Mouse (Mus musculus): Measurements from ENCODE around the gene Scn11a.

Gene Scn11a

GRCm38 (mm10) chr9:119795254-119795912 is 29.9 kb downstream of the Scn11a start:
- no peak for DNase-seq (ENCODE audit: low spot score in 2 of 2)

GRCm38 (mm10) chr9:119794470-119794869 is 30.8 kb downstream of the Scn11a start:
- no peak for DNase-seq (ENCODE audit: low spot score in 2 of 2)

GRCm38 (mm10) chr9:119792505-119792904 is 32.8 kb downstream of the Scn11a start:
- DNase-seq (ENCODE audit: low spot score in 2 of 2) = no peak

GRCm38 (mm10) chr9:119780901-119781300 is 44.4 kb downstream of the Scn11a start:
- no peak for DNase-seq (ENCODE audit: low spot score in 2 of 2)

- no peak for DNase-seq (ENCODE audit: low spot score in 2 of 2)
Observed at GRCm38 (mm10) chr9:119776661-119777060, 48.6 kb downstream of the Scn11a start.

- peak in 1 of 2 experiments; percentile 17 for DNase-seq (ENCODE audit: low spot score in 2 of 2)
Observed at GRCm38 (mm10) chr9:119768585-119768984, 56.7 kb downstream of the Scn11a start.

DNA sequence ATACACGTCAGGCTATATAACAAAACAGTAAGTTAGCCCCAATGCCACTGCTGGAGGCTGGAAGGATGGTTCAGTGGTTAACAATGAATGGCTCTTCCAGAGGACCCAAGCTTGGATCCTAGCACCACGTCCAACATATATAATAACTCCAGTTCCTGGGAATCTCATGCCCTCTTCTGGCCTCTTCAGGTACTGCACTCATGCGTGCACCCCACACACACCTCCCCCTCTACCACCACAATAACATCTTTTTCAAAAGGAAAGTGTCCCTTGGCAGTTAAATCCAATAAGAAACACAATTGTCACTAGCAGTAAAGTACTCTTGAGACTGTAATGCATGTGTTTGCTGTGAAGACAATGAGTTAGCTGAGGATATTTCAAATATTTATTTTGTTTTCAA is 65.0 kb downstream of the Scn11a start:
- no peak for DNase-seq (ENCODE audit: low spot score in 2 of 2)

- no peak for DNase-seq (ENCODE audit: low spot score in 2 of 2)
Observed at GRCm38 (mm10) chr9:119759457-119759856, 65.8 kb downstream of the Scn11a start.

GRCm38 (mm10) chr9:119751507-119751906 is 73.7 kb downstream of the Scn11a start:
- DNase-seq (ENCODE audit: low spot score in 2 of 2) = peak; percentile 17 to 56

GRCm38 (mm10) chr9:119749112-119749511 is 76.1 kb downstream of the Scn11a start:
- DNase-seq (ENCODE audit: low spot score in 2 of 2) = no peak

- no peak for DNase-seq (ENCODE audit: low spot score in 2 of 2)
Observed at GRCm38 (mm10) chr9:119743900-119744299, 81.4 kb downstream of the Scn11a start.

DNA sequence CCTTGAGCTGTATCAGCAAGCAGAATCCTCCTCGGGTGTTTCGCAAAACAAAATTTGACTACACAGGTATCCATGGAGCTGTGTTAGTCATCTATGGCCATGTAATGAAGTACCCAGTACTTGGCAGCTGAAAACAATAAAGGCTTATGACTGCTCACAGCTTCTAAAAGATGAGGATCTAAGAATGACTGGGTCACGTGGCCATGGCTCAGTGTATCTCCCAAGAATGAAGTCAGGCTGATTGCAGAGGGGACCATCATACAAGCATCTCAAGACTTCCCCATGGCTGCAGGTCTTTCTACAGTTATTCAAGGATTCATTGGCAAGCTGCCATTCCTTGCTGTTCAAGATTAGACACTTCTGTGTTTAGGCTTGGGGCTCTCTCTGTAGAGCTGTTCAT is 81.9 kb downstream of the Scn11a start:
- no peak for DNase-seq (ENCODE audit: low spot score in 2 of 2)

GRCm38 (mm10) chr9:119741101-119741786 is 84.0 kb downstream of the Scn11a start:
- no peak for DNase-seq (ENCODE audit: low spot score in 2 of 2)

GRCm38 (mm10) chr9:119728412-119729097 is 96.7 kb downstream of the Scn11a start:
- no peak for DNase-seq (ENCODE audit: low spot score in 2 of 2)

DNA sequence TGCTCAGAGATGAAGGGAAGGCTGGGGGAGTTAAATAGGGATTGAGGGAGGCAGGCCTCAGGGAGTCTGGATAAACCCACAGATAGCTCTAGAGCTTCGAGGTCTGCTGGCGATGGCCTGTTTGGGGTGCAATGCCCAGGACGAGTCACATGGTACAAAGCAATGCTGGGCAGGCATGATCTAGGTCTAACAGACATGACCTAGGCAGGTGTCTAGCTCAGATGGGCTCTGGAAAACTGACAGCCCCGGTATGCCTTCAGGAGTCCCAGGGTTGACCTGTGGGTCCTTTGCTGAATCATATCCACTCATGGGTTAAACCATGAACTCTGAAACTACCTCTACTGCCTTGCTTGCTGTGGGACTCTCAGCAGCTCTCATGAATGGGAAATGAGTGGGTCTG is 98.3 kb downstream of the Scn11a start:
- no peak for DNase-seq (ENCODE audit: low spot score in 2 of 2)

- peak in 1 of 2 experiments; percentile 29 for DNase-seq (ENCODE audit: low spot score in 2 of 2)
Observed at GRCm38 (mm10) chr9:119725293-119725862, 99.9 kb downstream of the Scn11a start.

- no peak for DNase-seq (ENCODE audit: low spot score in 2 of 2)
Observed at GRCm38 (mm10) chr9:119719222-119719621, 106.0 kb downstream of the Scn11a start, which contains the start of gene Scn10a. Gene Scn10a (minus strand): TSS chr9:119719322.

- no peak for DNase-seq (ENCODE audit: low spot score in 2 of 2)
Observed at GRCm38 (mm10) chr9:119706700-119707099, 118.6 kb downstream of the Scn11a start.

Measured in frontal cortex, postnatal 36 days (tissue).